Mouse (Mus musculus) heart, postnatal 0 days (tissue): Measurements from ENCODE around the gene Atp6v1a. TPM values are rescaled to one million over a fixed set of nuclear protein-coding genes. Genes with fewer than 3 reads are reported as not detected.

ENCODE experiments used
- ATAC-seq: fragments of 200-750 bp; cut with Nextera tagmentation; 2 replicates; pipeline ENCODE4 v1.8.0; 2017; ENCODE audit warnings: low read depth, moderate number of reproducible peaks, moderate library complexity; ENCODE audit not compliant: insufficient read depth
- DNase-seq: peaks from one replicate; pipeline ENCODE4 v3.0.0-alpha.2; 2016; ENCODE audit warnings: low spot score
- H3K27ac ChIP-seq: fragments of 300-500 bp; sonication (generic); 2 replicates; pipeline ENCODE4 v1.5.1; 2014; ENCODE audit warnings: low read depth, mild to moderate bottlenecking
- H3K27me3 ChIP-seq: fragments of 300-500 bp; sonication (generic); 2 replicates; pipeline ENCODE4 v1.6.1; 2014; ENCODE audit warnings: low read length, mixed read lengths; ENCODE audit not compliant: control insufficient read depth, insufficient read depth
- H3K36me3 ChIP-seq: fragments of 300-500 bp; sonication (generic); replicated peaks from 2 replicates; pipeline ENCODE4 v1.6.1; 2014; ENCODE audit warnings: low read length, mixed read lengths; ENCODE audit not compliant: control insufficient read depth, insufficient read depth
- H3K4me1 ChIP-seq: fragments of 300-500 bp; sonication (generic); 2 replicates; pipeline ENCODE4 v1.6.1; 2014; ENCODE audit warnings: antibody characterized with exemption; ENCODE audit not compliant: control insufficient read depth, insufficient read depth
- H3K4me2 ChIP-seq: fragments of 300-500 bp; sonication (generic); 2 replicates; pipeline ENCODE4 v1.6.1; 2014; ENCODE audit warnings: low read depth, mild to moderate bottlenecking, low read length, moderate library complexity
- H3K4me3 ChIP-seq: fragments of 300-500 bp; sonication (generic); 2 replicates; pipeline ENCODE4 v1.5.1; 2014; ENCODE audit warnings: low read depth, low read length
- H3K9ac ChIP-seq: fragments of 300-500 bp; sonication (generic); replicated peaks from 2 replicates; pipeline ENCODE4 v1.6.1; 2014; ENCODE audit warnings: low read depth, low read length, mixed read lengths
- H3K9me3 ChIP-seq: fragments of 300-500 bp; sonication (generic); replicated peaks from 2 replicates; pipeline ENCODE4 v1.6.1; 2016; ENCODE audit warnings: low read length; ENCODE audit not compliant: control insufficient read depth
- CTCF ChIP-seq: IDR thresholded peaks from 2 replicates; pipeline ENCODE4 v1.5.1; 2016; ENCODE audit warnings: antibody characterized with exemption, control low read depth, low read depth
- EP300 ChIP-seq: IDR thresholded peaks from 2 replicates; pipeline ENCODE4 v1.6.1; 2016; ENCODE audit warnings: antibody characterized with exemption, low read depth
- WGBS: fragments of 180-500 bp; shearing (Covaris S2); extraction: QIAGEN DNeasy Blood & Tissue Kit; methylation state at CpG from one replicate; pipeline ENCODE4 v1.1.7; 2014; 5-methylcytosine and 5-hydroxymethylcytosine counted together
- polyA plus RNA-seq: library from polyadenylated mRNA; unstranded; fragments of >200 nt; fragmentation: Nextera tagmentation; extraction: Ambion mirVana; gene quantifications from 2 replicates; pipeline ENCODE4 v1.2.1, GENCODE M21; 2015
- total RNA-seq: library from RNA; depleted of rRNA; stranded (reverse); fragments of >200 nt; gene quantifications from 2 replicates; pipeline ENCODE4 v1.2.3, GENCODE M21; 2014; ENCODE audit warnings: low replicate concordance

Atp6v1a gene
- total and polyA plus RNA-seq, 2 experiments from 2014 or later = 22.3 to 39.4 TPM

GRCm38 (mm10) chr16:44060604-44061286 is 78.8 kb downstream of the Atp6v1a start:
- DNase-seq (no peak), ATAC-seq (no peak)
- H3K27me3 ChIP-seq = no peaks in the 10 kb centered on the region
- no peaks in the 10 kb centered on the region for H3K36me3 ChIP-seq
- no peak overlapping the region for H3K4me3 ChIP-seq
- no peak overlapping the region for H3K4me2 ChIP-seq
- WGBS = 92% methylated on average over 18 of the region's 18 CpGs
- no peak overlapping the region for H3K9ac ChIP-seq
- TF ChIP-seq CTCF (no peak), EP300 (no peak)
- H3K27ac ChIP-seq = no peak overlapping the region
- H3K9me3 ChIP-seq = no peaks in the 10 kb centered on the region
- no peaks in the 10 kb centered on the region for H3K4me1 ChIP-seq

- TF ChIP-seq CTCF (peak; percentile 91), EP300 (no peak)
- 0 out of 2 replicates have a peak, but pooled peaks have one; percentile 37 for ATAC-seq
- DNase-seq = peak; percentile 60
- WGBS = 17% methylated on average over 10 of the region's 10 CpGs
- Histone ChIP-seq H3K4me2 (no peak overlapping the region), H3K9ac (no peak overlapping the region), H3K27me3 (no peaks in the 10 kb centered on the region), H3K9me3 (no peaks in the 10 kb centered on the region), H3K4me3 (no peak overlapping the region), H3K36me3 (no peaks in the 10 kb centered on the region), H3K27ac (no peak overlapping the region), H3K4me1 (no peaks in the 10 kb centered on the region)
Observed at GRCm38 (mm10) chr16:44058745-44059144, 80.8 kb downstream of the Atp6v1a start.

- 68% methylated on average over 8 of the region's 8 CpGs for WGBS
Observed at GRCm38 (mm10) chr16:44055766-44056165, 83.7 kb downstream of the Atp6v1a start.

GRCm38 (mm10) chr16:44053265-44053664 is 86.2 kb downstream of the Atp6v1a start:
- no peak for TF ChIP-seq CTCF
- TF ChIP-seq EP300 = no peak
- Histone ChIP-seq H3K36me3 (no peaks in the 10 kb centered on the region), H3K4me1 (no peaks in the 10 kb centered on the region), H3K27me3 (no peaks in the 10 kb centered on the region), H3K9me3 (no peaks in the 10 kb centered on the region), H3K4me2 (no peak overlapping the region), H3K4me3 (no peak overlapping the region), H3K9ac (no peak overlapping the region), H3K27ac (no peak overlapping the region)
- WGBS = 74% methylated on average over 6 of the region's 6 CpGs
- DNase-seq = no peak
- ATAC-seq = no peak

More at GRCm38 (mm10) chr16:44055766-44056165, 83.7 kb downstream of the Atp6v1a start:
- Histone ChIP-seq H3K9me3 (no peaks in the 10 kb centered on the region), H3K36me3 (no peaks in the 10 kb centered on the region), H3K4me3 (no peak overlapping the region), H3K4me2 (no peak overlapping the region), H3K27me3 (no peaks in the 10 kb centered on the region), H3K9ac (no peak overlapping the region), H3K27ac (no peak overlapping the region), H3K4me1 (no peaks in the 10 kb centered on the region)
- no peak for DNase-seq
- TF ChIP-seq CTCF (no peak), EP300 (no peak)
- no peak for ATAC-seq

- no peaks in the 10 kb centered on the region for H3K36me3 ChIP-seq
- H3K27ac ChIP-seq = no peak overlapping the region
- TF ChIP-seq EP300 (no peak), CTCF (no peak)
- no peaks in the 10 kb centered on the region for H3K9me3 ChIP-seq
- no peak overlapping the region for H3K4me3 ChIP-seq
- H3K4me2 ChIP-seq = no peak overlapping the region
- ATAC-seq = no peak
- DNase-seq = no peak
- no peak overlapping the region for H3K9ac ChIP-seq
- WGBS = 73% methylated on average over 6 of the region's 6 CpGs
- no peaks in the 10 kb centered on the region for H3K27me3 ChIP-seq
- H3K4me1 ChIP-seq = no peaks in the 10 kb centered on the region
Observed at GRCm38 (mm10) chr16:44052390-44052789, 87.1 kb downstream of the Atp6v1a start.

- Histone ChIP-seq H3K9ac (no peak overlapping the region), H3K9me3 (no peaks in the 10 kb centered on the region), H3K36me3 (no peaks in the 10 kb centered on the region), H3K27me3 (no peaks in the 10 kb centered on the region), H3K27ac (no peak overlapping the region), H3K4me1 (no peaks in the 10 kb centered on the region), H3K4me2 (no peak overlapping the region), H3K4me3 (no peak overlapping the region)
- TF ChIP-seq CTCF = no peak
- no peak for TF ChIP-seq EP300
- DNase-seq (no peak), ATAC-seq (no peak)
- 80% methylated on average over 5 of the region's 5 CpGs for WGBS
Observed at GRCm38 (mm10) chr16:44050139-44050538, 89.4 kb downstream of the Atp6v1a start.
